Mouse (Mus musculus) WW6 (cell line): ENCODE results near the gene Gm20914.
"Not testable (repeated sequence)": the region's sequence is repeated elsewhere in the genome, so short reads cannot be mapped to it uniquely, and the experiment has no call there.

Experiments
- DNase-seq: peaks from one replicate; pipeline ENCODE4 v3.0.0-alpha.2; 2013; ENCODE audit warnings: low read depth, low spot score

Gene Gm20914

GRCm38 (mm10) chrY:5725678-5726077 is at the start of gene Gm20914:
Gene Gm20914, plus strand, starts transcription at chrY:5725978.
- not testable (repeated sequence) for DNase-seq
